Mouse (Mus musculus) cerebellum, postnatal 10 days (tissue): Measurements from ENCODE around the gene Nup214.
"Not testable (repeated sequence)": the region's sequence is repeated elsewhere in the genome, so short reads cannot be mapped to it uniquely, and the experiment has no call there.

Experiments
- DNase-seq, 2 experiments: peaks; one replicate each; pipeline ENCODE4 v3.0.0; 2021; ENCODE audit warnings: mixed read lengths in 2 of 2

Gene Nup214

DNA sequence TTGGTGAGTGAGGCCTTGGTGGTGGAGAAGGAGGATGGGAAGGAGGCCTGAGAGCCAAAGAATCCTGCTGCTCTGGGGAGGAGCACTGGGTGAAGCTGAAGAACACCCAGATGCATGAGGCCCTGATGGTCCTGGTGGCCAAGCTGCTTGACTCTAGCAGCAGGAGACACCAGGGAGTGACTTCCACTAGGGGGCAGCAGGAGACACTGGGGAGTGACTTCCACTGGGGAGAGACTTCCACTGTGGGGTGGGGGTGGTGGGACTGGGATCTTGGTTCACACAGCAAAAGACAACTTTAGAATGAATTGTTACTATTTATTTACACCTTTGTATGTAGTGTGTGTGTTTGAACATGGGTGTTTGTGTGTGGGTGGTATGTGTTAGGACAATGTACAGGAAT lies 9.1 kb upstream of the Nup214 start:
- peak; percentile 59 to 61 for DNase-seq

DNA sequence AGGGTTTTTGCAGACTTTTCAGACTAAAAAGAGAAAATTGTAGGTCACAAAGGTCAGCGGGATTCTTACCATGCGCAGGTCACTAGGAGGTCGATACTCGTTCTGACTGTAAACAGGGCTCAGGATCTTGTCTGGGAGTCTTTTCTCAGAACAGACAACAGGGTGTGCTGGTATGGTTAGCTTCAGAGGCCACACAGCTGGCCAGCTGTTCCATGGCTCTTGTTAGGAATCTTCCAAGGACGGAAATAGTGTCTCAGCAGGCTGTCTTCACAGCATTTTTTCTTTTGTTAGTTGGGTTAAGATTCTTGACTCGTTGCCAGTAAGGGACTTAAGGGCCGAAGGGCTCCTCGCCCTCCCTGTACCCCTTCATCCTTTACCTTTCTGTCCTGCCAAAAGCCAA lies 7.4 kb upstream of the Nup214 start:
- DNase-seq: no peak

DNA sequence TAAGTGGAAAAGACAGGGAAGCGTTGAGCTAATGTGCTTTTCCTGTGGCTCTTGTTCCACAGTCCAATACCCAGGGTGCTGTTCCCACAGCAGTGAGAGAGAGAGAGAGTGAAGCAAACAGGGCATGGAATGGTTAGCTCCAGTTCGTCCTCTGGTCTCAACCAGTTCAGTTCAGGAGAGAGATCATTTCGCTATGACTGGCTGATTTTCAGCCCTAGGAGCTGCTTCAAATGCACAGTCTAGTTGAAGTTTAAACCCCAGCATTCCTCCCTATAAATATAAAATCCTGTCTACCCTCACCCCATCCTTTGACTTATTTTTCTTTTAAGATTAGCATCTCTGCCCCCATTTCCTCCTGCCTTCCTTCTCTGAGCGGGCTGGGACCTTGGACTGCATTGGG lies 1.6 kb upstream of the Nup214 start:
- no peak for DNase-seq

DNA sequence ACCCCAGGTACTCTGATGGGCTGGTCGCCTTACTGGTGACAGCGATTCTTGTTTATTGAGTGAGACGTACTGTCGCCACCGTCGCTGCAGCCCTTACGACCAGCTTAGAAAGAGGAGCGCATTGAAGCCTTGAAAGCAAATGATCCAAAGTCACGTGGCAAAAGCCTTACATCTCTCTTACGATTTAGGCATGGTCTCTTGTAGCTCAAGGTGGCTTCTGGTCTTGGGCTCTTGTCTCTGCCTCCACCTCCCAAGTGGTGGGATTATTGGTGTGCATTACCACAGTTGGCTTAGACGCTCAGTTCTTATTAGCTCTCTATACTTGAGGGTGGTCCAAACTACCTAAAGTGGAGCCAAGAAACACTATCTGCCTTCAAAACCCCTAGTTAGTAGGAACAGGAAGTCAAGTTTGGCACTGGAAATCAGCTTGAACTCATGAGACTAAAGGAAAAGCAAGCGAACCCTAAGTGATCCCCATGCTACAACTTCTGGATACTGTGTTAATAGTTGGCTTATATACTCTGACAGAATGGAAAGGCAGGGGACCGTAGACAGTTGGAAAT lies 654 bp downstream of the Nup214 start:
- no peak for DNase-seq

DNA sequence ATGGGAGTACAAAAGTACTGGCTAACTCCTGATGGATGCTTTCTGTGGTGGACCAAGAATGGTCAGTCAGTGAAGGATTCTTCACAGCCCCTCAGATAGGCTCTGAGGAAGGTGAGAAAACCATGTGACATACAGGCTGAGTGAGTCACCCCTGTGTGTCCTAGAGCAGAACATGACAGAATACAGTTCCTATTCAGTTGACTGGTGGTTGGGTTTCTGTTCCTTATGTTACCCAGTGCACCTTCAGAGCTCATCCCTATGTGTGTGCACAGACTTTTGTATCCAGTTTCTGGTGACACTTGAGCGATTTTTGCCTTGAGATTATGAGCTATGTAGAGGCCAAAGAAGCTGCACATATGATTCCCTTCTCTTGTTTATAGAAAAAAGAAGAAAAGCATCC lies 13.5 kb downstream of the Nup214 start:
- no peak for DNase-seq

DNA sequence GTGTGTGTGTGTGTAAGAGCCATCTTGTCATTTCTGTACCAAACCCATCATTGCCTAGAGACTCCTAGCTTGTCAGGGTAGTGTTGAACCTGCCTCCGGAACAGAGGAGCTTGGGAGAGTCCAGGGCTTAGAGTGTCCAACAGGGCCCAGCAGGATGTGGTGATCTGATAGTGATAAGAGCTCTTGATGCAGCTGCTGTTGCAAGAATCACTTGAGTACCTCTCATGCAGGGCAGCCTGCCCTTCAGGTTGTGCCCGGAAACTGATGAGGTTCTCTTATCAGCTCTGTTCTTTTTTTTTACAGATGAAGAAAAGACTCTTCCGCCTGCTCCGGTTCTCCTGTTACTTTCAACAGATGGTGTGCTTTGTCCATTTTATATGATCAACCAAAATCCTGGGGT lies 16.7 kb downstream of the Nup214 start:
- DNase-seq: no peak

DNA sequence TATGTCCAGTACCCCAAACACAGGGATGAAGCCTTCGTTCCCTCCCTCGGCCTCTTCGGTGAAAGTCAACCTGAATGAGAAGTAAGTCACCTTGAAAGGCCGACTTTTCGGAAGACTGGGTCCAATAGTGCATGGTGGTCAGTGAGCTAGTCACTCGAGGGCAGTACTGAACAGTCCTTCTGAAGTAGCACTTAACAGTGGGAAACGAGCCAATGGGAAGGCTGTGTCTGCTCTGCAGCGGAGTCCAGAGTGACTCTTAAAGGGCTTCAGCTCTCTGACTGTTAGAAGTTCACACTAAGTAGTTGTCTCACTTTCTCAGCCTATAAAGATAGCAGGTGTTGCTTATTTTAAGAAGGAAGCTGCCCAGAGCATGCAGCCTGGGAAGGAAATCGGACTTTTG lies 20.7 kb downstream of the Nup214 start:
- no peak for DNase-seq

DNA sequence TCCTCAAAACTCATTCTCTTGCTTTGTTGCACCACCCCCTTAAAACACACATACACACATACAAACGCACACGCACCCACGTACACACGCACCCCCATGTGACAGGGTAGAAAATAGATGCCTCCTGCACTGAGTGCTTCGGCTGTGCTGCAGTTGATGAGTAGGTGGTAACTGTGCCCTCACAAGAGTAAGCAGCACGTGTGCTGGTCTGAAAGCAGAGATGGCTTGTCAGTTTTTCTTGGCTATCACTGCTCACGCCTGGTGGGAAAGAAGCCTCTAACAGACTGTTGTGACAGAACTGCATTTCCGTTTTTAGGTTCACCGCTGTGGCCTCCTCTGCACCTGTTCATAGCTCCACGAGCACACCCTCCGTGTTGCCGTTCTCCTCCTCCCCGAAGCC lies 21.8 kb downstream of the Nup214 start:
- no peak for DNase-seq

DNA sequence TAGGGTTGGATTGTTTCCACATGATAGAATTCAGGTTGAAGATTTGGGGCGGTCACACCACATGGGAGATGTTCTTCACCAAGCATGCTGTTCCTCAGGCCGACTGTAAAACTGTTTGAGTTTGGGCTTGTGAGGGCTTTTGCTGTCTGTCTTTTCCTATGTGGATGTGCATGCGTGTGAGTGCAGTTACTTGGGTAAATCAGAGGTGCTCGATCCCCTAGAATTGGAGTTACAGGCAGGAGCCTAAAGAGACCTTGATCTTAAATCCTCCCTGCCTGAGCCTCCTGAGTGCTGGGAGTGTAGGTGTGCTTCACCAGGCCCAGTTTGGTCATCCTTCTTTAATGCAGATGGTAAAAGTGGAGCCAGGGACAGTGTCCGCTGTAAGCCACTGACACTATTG lies 23.3 kb downstream of the Nup214 start:
- DNase-seq: no peak

DNA sequence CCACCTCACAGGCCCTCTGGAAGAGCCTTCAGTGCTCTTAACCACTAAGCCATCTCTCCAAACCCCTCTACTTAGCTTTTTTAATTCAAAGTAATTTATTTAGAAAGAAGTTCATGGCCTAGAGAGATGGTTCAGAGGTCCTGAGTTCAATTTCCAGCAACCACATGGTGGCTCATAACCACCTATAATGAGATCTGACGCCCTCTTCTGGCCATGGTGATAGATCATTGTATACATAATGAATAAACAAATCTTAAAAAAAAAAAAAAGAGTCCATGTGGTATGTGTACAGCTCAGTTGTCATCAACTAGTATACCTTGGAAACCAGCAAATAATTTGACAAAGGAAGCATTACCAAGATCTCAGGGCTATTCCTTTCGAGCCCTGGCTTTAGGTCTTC lies 24.2 kb downstream of the Nup214 start:
- DNase-seq: peak in 1 of 2 experiments; percentile 11

DNA sequence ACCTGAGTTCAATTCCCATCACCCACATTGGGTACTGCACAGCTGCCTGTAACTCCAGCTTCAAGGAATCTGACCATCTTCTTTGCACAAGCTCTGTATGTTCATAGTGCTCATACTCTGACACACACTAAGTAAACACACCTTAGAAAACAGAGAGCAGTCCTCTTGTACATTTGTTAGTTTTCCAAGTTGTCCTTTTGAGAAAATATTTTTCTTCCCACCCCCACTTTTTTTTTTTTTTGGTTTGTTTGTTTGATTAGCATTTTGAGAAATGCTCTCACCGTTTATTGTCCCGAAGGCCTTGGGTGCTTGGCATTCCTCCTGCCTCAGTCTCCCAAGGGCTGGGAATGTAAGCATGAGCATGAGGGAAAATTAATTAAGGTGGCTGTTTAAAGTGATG lies 34.1 kb downstream of the Nup214 start:
- DNase-seq: no peak

DNA sequence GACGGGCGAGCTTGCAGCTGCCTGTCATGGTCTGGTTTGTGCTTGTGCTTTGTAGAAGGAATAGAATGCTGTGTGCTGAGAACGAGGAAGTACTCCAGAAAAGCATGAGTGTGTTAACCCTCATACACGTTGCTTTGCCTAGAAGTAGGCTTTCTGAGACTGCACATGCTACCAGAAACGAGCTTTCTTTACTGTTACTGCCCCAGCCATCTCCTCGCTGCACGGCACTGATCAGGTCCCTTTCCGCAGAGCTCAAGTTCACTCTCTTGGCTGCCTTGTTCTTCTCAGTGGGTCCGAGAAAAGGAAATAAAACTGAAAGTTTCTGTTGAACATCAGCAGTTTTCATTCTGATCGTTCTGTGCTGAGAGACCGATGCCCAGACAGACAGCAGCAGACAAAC lies 34.5 kb downstream of the Nup214 start:
- no peak for DNase-seq

DNA sequence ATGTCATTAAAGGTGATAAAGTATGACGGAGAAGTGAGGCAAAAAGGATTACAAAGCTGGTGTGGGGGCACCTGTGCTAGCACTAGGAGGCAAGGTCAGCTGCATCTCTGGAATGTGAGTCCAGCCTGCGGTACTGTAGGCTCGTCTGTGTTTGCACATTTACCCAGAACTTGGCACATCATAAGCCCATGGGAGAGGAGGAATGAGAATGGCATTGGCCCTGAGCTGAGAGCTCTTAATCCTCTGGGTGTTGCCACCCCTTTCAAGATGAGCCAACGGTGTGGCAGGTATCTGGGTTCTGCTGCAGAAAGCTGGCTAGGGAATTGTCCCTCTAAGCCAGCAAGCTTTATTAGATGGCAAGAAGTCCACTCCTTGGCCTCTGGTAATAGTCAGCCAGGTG lies 45.5 kb downstream of the Nup214 start:
- DNase-seq: no peak

DNA sequence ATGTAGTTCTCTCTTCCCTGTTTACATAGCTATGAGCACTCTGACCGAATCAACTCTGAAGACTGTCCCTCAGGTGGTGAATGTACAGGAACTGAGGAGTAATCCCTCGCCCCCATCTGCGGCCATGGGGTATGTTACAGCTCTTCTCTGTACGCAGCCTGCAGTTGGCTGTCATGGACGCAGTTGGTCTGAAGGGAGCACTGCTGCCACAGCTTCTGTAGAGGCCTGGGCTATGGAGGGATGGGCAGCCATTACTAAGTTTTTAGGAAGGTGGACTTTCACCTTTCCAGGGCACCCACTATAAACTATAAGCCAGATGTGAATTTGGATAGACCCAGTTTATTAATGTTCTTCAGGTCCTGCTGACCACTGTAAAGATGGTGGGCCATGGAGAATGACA lies 46.0 kb downstream of the Nup214 start:
- no peak for DNase-seq

DNA sequence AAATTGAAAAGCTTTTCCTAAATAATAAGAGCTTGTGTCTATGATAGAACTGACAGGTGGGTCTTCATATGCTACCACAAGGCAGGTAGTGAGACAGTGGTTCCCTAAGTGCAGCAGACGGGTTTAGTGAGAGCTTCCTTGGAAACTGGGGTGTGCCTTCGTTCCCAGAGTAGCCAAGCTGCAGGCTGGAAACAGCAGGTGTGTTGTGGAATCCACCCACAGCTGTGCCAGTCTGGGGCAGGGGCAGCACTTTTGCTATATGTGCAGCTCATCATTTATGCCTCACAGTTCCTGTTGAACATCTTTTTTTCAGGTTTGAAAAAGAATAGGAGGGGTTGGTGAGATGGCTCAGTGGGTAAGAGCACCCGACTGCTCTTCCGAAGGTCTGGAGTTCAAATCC lies 50.1 kb downstream of the Nup214 start:
- no peak for DNase-seq

DNA sequence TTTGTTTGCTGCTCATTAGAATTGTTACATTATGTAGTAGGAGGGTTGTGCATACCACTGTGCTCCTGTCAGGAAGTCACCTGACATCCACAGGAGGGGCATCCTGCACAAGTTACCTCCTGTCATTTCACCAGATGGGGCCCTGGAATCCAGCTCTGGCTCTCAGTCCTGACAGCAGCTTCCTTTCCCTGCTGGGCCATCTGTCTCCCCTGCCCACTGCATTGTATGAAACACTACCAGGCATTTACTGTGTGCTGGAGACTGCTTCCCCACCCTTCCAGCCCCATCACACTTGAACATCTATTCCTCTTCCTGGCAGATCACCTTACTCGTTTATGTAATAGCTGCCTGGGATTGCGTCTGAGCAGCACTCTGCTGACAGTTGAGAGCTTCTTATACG lies 55.4 kb downstream of the Nup214 start:
- DNase-seq: peak; percentile 76 to 81

DNA sequence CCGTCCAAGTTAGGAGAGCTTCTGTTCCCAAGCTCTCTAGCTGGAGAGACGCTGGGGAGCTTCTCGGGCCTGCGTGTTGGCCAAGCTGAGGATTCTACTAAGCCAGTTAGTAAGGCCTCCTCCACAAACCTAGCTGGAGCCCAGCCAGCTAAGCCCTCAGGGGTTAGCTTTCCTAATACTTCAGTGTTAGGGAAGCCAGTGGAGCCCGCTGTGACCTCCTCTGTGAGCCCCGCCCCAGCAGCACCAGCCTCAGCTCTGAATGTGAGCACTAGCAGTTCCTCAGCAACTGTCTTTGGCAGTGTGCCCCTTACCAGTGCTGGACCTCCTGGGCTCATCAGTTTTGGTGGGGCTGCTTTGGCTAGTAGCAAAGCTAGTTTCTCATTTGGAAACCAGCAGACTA lies 59.2 kb downstream of the Nup214 start:
- peak; percentile 47 to 63 for DNase-seq

DNA sequence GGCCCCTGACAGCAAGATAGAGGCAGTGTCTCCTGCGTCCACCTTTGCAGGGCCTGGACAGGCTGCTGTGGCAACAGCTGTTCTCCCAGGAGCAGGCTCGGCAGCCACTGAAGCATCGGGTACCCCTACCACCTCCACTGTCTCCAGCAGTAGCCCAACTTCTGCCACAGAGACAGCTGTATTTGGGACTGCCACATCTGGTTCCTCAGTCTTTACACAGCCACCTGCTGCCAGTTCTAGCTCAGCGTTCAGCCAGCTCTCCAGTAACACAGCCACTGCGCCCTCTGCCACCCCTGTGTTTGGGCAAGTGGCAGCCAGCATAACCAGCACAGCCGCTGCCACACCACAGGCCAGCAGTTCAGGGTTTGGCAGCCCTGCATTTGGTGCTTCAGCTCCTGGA lies 60.0 kb downstream of the Nup214 start:
- no peak for DNase-seq

DNA sequence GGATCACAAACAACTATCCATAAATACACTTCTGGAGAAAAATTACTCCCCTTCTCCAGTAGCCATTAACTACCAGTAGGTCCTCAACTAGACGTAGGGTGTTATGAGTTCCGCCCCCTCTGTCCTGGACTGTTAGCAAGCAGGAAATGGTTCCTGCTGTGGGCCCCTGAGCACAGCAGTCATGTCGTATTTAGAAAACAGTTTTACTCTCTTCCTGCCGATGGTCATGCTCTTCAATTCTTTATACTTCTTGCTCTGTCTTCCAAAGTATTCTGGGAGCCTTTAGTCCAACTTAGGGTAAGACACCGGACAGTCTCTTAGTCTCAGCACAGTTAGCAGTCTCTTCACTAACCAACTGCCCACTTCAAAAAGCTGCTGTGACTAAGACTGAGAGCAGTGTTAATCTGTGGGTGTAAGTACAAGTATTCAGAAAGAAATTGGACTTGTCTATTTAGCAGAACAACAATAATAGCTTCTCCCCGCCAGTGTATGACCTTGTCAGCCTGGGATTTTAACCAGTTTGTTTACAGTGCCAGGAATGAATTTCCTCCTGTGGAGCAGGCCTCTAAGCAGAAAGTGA lies 63.1 kb downstream of the Nup214 start:
- DNase-seq: no peak

DNA sequence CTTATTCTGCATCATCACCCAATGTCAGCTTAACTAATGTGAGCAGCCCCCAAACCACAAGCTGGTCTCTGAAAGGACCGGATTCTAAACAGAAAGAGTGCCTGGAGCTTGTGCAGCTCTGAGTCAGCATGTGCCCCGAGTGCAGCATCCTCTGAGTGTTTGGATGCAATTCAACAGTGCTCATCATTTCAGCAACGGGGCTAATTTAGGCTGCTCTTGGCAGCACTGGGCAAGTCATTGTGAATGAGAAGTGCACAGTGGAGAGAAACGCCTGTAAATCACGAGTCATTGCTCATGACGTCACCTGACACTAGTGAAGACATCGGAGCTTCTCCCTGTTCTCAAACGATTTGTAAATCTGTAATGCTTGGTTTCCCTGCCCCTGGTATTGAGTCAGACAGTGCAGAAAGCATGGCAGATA lies 64.4 kb downstream of the Nup214 start:
- peak; percentile 49 to 63 for DNase-seq

DNA sequence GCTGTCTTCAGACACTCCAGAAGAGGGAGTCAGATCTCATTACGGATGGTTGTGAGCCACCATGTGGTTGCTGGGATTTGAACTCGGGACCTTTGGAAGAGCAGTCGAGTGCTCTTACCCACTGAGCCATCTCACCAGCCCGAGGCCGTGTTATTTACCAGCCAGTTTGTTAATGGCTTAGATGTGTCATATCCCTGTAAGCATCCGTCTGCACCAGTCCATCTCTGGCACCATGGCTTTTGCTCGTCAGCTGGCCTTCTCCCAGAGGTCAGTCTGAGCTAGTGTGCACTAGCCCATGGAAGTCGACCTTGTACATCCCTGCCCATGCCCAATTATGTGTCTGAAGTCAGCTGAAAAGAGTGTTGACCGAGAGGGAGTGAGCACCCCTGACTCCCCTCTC lies 66.4 kb downstream of the Nup214 start:
- DNase-seq: not testable (repeated sequence)

DNA sequence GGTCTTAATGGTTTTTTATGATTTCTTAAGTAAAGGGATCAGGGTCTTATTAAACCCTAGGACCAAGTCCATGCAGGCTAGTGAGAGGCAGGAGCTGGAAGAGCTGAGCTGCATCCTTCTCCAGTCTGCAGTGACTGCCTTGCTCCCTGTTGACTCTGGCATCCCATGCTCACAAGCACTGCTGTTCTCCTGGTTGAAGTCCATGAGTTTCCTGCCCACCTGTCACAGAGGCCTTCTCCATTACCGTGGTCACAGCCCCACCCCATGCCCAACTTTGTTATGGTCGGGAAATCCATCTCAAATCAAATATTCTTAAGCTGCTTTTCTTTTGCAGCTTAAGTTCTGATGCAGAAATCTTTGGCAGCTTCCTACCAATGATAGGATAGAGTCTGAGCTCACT lies 66.9 kb downstream of the Nup214 start:
- DNase-seq: peak in 1 of 2 experiments; percentile 40

DNA sequence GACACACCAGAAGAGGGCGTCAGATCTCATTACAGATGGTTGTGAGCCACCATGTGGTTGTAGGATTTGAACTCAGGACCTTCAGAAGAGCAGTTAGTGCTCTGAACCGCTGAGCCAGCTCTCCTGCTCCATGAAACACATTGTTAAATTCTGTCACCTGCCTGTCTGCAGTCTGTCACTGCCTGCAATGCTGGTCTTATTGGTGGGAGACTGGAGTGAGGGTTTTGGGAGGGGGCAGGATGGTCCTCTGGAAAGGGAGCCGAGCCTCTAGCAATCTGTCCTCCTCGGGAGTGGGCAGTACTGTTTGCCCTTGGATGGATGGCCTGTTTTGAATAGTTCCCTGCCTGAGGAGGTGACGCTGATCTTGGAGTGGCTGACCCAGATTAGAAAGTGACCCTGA lies 69.6 kb downstream of the Nup214 start:
- DNase-seq: no peak

DNA sequence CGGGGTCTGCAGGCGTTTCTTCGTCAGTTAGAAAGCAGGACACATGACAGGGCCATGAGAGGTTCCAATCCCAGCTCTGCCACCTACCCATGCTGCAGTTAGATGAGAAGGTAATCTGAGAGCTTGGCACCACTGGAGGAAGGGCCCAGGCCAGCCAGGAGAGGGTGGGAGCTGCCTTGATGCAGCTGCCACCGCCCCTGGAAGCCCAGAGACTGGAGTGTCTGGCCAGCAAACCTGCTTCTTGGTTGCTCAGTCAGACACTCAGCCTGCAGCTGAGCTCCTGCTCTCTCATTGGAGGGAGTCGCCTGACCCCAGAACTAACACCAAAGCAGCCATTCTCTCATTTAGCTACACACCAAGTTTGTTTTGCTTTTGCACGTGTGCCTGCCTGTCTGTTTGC lies 71.1 kb downstream of the Nup214 start:
- peak in 1 of 2 experiments; percentile 34 for DNase-seq

DNA sequence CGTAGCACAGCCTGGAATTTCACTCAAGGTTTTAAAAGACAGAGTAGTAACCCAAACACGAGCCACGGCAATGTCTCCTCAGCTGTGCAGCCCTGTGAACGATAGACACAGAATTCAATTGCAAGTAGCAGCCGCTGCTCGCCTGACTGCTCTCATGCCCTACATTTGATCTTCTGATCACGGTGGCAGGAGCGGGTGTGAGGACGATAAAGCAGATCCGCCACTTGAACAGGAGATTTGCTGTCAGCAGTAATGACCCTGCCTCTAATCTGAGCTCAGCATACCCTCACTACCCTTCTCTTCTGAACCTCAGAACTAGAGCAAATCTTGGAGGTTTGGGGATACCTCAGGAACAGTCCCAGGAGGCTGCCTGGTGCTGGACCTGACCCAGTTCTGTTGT lies 71.8 kb downstream of the Nup214 start:
- no peak for DNase-seq
